Mouse (Mus musculus): ENCODE results near the gene 4921539E11Rik. TPM values are rescaled to one million over a fixed set of nuclear protein-coding genes. Genes with fewer than 3 reads are reported as not detected.

Gene 4921539E11Rik
- total RNA-seq, 2 experiments from 2014 or later = not detected

- peak; percentile 42 for TF ChIP-seq CTCF (IDR thresholded peaks at IDR 0.05)
- DNase-seq = peak; percentile 86
- Histone ChIP-seq H3K4me3 (peak within 1 kb of the TSS; percentile 77), H3K27ac (peak within 1 kb of the TSS; percentile 97)
- intact Hi-C loops (cut with DNase I) = loop anchor here (2.0 to 10.0 kb wide), 3 partner anchors 98 to 130 kb away; partner anchors contain the start of gene Oma1
These were observed 75.5 kb downstream of the 4921539E11Rik start, which contains the start of gene Slc35d1 for GRCm38 (mm10) chr4:103214925-103215820. TSS of gene Slc35d1 (minus strand) at chr4:103215164.

GRCm38 (mm10) chr4:103214498-103214924 is 76.2 kb downstream of the 4921539E11Rik start:
- TF ChIP-seq CTCF (IDR thresholded peaks at IDR 0.05) = no peak
- H3K27ac ChIP-seq = peak overlapping the region; percentile 97
- intact Hi-C loops (cut with DNase I) = loop anchor here (2.0 to 10.0 kb wide), 3 partner anchors 98 to 130 kb away; partner anchors contain the start of gene Oma1
- H3K4me3 ChIP-seq = peak overlapping the region; percentile 77
- DNase-seq = peak; percentile 83

- no peak for TF ChIP-seq CTCF (IDR thresholded peaks at IDR 0.05)
- H3K27ac ChIP-seq = peak overlapping the region; percentile 97
- intact Hi-C loops (cut with DNase I) = loop anchor here (2.0 to 10.0 kb wide), 3 partner anchors 99 to 131 kb away; partner anchors contain the start of gene Oma1
- no peak for DNase-seq
- H3K4me3 ChIP-seq = peak overlapping the region; percentile 77
These were observed 76.7 kb downstream of the 4921539E11Rik start for GRCm38 (mm10) chr4:103213859-103214497.

- TF ChIP-seq CTCF (IDR thresholded peaks at IDR 0.05) = no peak
These were observed 82.1 kb downstream of the 4921539E11Rik start for GRCm38 (mm10) chr4:103208553-103208952.

DNA sequence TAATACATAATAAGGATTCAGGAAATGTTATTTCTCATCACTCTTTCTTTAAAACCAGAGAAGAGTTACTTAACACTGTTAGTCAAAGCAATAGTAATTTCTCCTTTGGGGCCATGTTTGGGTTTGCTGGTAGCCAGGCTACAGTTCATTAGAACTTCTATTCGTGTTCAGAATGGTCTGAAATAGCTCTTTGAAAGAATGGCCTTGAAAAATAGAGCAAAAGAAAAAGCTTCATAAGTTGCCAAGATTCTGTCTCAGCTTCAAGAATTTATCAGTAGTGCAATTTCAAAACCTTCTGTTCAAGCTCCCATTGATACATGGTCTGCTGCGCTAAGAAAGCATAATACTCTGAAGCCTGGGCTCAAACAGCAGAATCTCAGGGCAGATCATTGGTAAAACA is 87.0 kb downstream of the 4921539E11Rik start:
- H3K4me3 ChIP-seq = no peak overlapping the region
- intact Hi-C loops (cut with DNase I) = no loop called here
- H3K27ac ChIP-seq = no peak overlapping the region
- no peak for DNase-seq
- no peak for TF ChIP-seq CTCF (IDR thresholded peaks at IDR 0.05)

More at GRCm38 (mm10) chr4:103208553-103208952, 82.1 kb downstream of the 4921539E11Rik start:
- intact Hi-C loops (cut with DNase I) = no loop called here
- DNase-seq = no peak
- H3K4me3 ChIP-seq = no peak overlapping the region
- no peak overlapping the region for H3K27ac ChIP-seq

DNA sequence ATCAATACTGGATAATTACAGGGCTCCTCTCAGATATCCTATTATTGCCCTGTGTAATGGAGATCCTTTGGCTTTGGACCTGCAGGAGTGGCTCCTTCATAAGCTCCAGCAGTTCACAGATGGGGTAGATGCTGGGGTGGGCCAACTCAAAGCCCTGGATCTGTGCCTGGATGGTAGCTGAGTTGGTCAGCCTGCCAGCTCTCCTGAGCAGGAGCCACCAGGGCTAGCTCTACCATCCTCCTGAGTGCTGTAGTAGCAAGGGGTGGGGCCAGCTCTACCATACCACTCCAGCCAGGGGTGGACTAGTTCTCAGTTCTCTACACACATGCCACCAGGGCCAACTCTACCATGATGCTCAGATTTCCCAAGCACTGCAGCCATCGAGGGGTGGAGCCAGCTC is 90.6 kb downstream of the 4921539E11Rik start:
- no peak overlapping the region for H3K27ac ChIP-seq
- DNase-seq = peak; percentile 18
- intact Hi-C loops (cut with DNase I) = no loop called here
- no peak for TF ChIP-seq CTCF (IDR thresholded peaks at IDR 0.05)
- no peak overlapping the region for H3K4me3 ChIP-seq

- H3K27ac ChIP-seq = no peak overlapping the region
- no peak for DNase-seq
- TF ChIP-seq CTCF (IDR thresholded peaks at IDR 0.05) = no peak
- no peak overlapping the region for H3K4me3 ChIP-seq
- intact Hi-C loops (cut with DNase I) = no loop called here
These were observed 91.6 kb downstream of the 4921539E11Rik start for GRCm38 (mm10) chr4:103199086-103199485.

GRCm38 (mm10) chr4:103197401-103197800 is 93.3 kb downstream of the 4921539E11Rik start:
- H3K27ac ChIP-seq = no peak overlapping the region
- no peak overlapping the region for H3K4me3 ChIP-seq
- no peak for DNase-seq
- intact Hi-C loops (cut with DNase I) = no loop called here
- TF ChIP-seq CTCF (IDR thresholded peaks at IDR 0.05) = no peak

DNA sequence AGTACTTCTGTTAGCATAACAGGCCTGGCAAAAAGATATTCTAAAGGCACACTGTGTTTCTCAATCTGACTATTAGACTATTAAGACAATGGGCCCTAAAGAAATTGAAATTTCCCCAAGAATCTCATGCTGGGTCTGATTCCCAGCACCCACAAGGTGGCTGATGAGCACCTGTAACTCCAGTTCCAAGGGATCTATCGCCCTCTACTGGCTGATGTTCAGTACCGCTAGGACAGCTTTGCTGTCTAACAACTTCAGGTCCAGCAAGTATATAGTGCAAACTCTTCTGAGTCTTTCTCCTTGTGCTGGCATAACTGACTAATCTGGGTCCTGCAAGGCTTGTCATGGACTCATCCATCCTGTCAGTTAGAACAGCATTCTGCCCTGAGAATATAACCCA is 98.2 kb downstream of the 4921539E11Rik start:
- intact Hi-C loops (cut with DNase I) = no loop called here
- TF ChIP-seq CTCF (IDR thresholded peaks at IDR 0.05) = peak; percentile 36; the same call in 1 of the 2 replicates
- no peak for DNase-seq
- no peak overlapping the region; the same call in 1 of the 2 replicates for H3K27ac ChIP-seq
- H3K4me3 ChIP-seq = no peak overlapping the region

DNA sequence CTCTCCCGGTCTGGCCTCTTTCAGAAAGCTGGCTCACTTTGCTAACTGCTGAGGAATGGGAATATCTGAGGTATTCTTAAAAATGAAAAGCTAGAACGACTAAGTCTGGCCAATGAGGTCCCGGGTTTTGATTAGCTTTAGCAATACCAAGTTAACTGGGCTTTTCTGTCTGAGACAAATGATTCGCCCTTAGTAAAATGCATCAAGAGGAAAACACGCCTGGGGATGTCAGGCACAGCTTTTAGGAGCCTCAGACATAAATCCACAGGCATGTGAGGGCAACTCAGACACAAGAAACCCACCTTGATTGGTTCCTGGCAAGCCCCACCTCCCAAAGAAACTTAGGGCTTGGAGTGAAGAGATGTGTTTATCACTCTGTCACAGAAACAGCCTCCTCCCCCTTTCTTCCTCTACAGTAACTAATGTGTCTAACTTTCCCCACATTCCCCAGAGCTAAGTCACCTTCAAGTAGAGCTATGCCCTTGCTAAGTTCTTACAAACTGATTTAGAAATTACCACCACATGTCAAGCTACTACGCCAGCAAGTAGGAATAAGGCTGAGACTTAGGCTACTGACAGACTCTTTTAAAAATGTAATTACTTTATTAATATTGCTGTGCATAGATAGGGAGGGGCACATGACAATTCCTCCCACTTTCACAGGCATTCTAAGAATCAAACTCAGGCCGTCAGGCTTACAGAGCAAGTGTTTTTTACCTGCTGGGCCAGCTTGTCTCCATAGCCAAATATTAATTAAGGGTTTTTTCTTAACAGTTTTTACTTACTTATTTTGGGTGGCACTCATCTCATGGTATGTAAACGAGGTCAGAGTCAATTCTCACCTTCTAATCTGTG is 101.7 kb downstream of the 4921539E11Rik start:
- no peak for TF ChIP-seq CTCF (IDR thresholded peaks at IDR 0.05)
- Histone ChIP-seq H3K4me3 (no peak overlapping the region), H3K27ac (no peak overlapping the region)
- no peak for DNase-seq
- intact Hi-C loops (cut with DNase I) = no loop called here

Other genes with a start within 250 kb of the 4921539E11Rik start
- 10 to 100 TPM; 20.0 to 21.4 TPM for gene Mier1, start 176.5 kb downstream of the 4921539E11Rik start, total RNA-seq (2021)
- under 1 TPM; 0.36 to 0.56 TPM for gene Wdr78, start 176.3 kb downstream of the 4921539E11Rik start, total RNA-seq (2021)
- gene Slc35d1, start 75.7 kb downstream of the 4921539E11Rik start, total RNA-seq (2021) = 1 to 10 TPM; 4.6 to 6.3 TPM
- gene Oma1, start 22.9 kb upstream of the 4921539E11Rik start, total RNA-seq (2021) = 10 to 100 TPM; 20.7 to 29.1 TPM

Data from gastrocnemius, adult 2 months (tissue).